Mouse (Mus musculus) gastrocnemius, postnatal 10 days (tissue): ENCODE data around the gene Ccdc39. TPM values are rescaled to one million over a fixed set of nuclear protein-coding genes. Genes with fewer than 3 reads are reported as not detected.

Source experiments
- DNase-seq: peaks from one replicate; pipeline ENCODE4 v3.0.0; 2021; ENCODE audit warnings: mixed read lengths
- total RNA-seq, 2 experiments: library from RNA; stranded (reverse); gene quantifications; 2 replicates each; pipeline ENCODE4 v1.2.3; 2021

Gene Ccdc39
- total RNA-seq, 2 experiments from 2014 or later: 0.21 to 0.68 TPM

- no peak for DNase-seq
Observed at GRCm38 (mm10) chr3:33790975-33791374, 53.1 kb downstream of the Ccdc39 start.

Other genes with a start within 250 kb of the Ccdc39 start
- gene Ttc14, start 44.5 kb downstream of the Ccdc39 start, total RNA-seq: 10 to 100 TPM; 13.6 to 19.4 TPM
- 100 to 1,000 TPM; 419 to 429 TPM for gene Fxr1, start 175.6 kb upstream of the Ccdc39 start, total RNA-seq
- gene Dnajc19, start 237.0 kb upstream of the Ccdc39 start, total RNA-seq: 100 to 1,000 TPM; 121 to 138 TPM